Mouse (Mus musculus): ENCODE data around the gene Ireb2. TPM values are rescaled to one million over a fixed set of nuclear protein-coding genes. Genes with fewer than 3 reads are reported as not detected.
"Not testable (repeated sequence)": the region's sequence is repeated elsewhere in the genome, so short reads cannot be mapped to it uniquely, and the experiment has no call there.

Ireb2 gene
- polyA plus RNA-seq, 1 experiment from 2014 or later, result 31.8 TPM

DNA sequence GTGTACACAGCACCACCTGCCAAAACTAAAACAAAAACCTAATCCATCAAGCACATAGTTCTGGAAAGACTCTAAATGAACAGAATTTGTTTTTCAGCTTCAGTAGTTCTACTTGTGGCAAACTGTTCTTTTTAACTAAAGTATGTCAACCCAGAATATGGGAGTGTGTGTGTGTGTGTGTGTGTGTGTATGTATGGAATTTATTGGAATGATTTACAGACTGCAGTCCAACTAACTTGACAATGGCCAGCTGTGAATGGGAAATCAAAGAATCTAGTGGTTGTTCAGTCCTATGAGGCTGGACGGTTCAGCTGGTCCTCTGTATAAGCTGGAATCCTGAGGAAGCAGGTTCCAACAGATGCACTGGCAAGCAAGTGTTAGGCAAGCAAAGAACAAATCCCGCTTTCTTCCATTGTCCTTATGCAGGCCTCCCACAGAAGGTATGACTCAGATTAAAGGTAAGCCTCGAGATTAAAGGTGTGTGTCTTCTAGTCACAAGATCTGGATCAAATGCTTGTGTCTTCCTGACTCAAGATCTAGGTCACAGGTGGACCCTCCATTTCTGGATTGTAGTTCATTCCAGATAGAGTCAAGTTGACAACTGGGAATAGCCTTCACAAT lies 18.9 kb upstream of the Ireb2 start:
- no peak overlapping the region for H3K27ac ChIP-seq (replicated peaks)
- WGBS, result 77% methylated on average over 3 of the region's 3 CpGs
- H3K36me3 ChIP-seq, result no peaks in the 10 kb centered on the region
- no peak overlapping the region for H3K4me3 ChIP-seq (replicated peaks)
- no peaks in the 10 kb centered on the region for H3K4me1 ChIP-seq
- H3K27me3 ChIP-seq (replicated peaks), result no peaks in the 10 kb centered on the region
- H3K9me3 ChIP-seq (replicated peaks), result no peaks in the 10 kb centered on the region
- no peak for ATAC-seq (ENCODE audit: low FRiP score)
- no peak overlapping the region for H3K4me2 ChIP-seq
- no peak overlapping the region for H3K9ac ChIP-seq (replicated peaks)

DNA sequence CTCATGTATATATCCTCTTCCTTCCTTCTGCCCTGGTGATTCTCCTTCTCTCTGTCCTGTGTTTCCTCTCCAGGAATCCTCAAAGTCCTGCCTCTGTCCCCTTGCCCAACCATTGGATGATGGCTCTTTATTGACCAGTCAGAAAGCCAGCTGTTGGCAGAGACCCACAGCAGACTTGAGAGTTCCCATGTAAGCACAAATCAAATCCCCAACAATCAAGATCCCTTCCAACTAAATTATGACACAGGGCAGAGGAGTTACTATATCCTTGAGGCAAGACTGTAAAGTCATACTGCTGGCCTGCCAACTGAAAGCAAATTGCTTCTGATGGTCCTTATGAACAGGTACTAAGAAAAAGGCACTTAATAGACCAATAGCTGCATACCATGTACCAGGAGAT lies 15.4 kb upstream of the Ireb2 start:
- no peaks in the 10 kb centered on the region for H3K9me3 ChIP-seq (replicated peaks)
- ATAC-seq (ENCODE audit: low FRiP score), result no peak

DNA sequence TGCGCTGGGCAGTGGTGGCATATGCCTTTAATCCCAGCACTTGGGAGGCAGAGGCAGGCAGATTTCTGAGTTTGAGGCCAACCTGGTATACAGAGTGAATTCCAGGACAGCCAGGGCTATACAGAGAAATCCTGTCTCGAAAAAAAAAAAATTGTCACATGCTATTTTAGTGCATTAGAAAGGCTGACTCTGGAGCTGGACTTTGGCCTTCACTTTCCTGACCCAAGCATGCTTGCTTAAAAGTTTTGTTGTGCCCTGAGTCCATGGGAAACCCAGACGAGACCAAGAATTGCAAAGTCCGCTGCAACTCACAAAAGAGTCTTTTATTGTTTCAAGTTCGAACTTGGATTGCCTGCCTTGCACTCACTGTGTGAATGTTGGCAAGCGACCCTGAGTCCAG lies 10.6 kb upstream of the Ireb2 start:
- H3K4me2 ChIP-seq; ATAC-seq (ENCODE audit: low FRiP score); H3K9me3 ChIP-seq (replicated peaks); H3K36me3 ChIP-seq; H3K27ac ChIP-seq (replicated peaks); H3K4me3 ChIP-seq (replicated peaks); H3K27me3 ChIP-seq (replicated peaks); H3K9ac ChIP-seq (replicated peaks); H3K4me1 ChIP-seq: not testable (repeated sequence)
- 45% methylated on average over 6 of the region's 6 CpGs for WGBS

More for the DNA sequence above, 15.4 kb upstream of the Ireb2 start:
- H3K4me2 ChIP-seq, result no peak overlapping the region
- H3K27me3 ChIP-seq (replicated peaks), result no peaks in the 10 kb centered on the region
- no peak overlapping the region for H3K27ac ChIP-seq (replicated peaks)
- H3K9ac ChIP-seq (replicated peaks), result no peak overlapping the region
- no peaks in the 10 kb centered on the region for H3K4me1 ChIP-seq
- H3K36me3 ChIP-seq, result no peaks in the 10 kb centered on the region
- H3K4me3 ChIP-seq (replicated peaks), result no peak overlapping the region

DNA sequence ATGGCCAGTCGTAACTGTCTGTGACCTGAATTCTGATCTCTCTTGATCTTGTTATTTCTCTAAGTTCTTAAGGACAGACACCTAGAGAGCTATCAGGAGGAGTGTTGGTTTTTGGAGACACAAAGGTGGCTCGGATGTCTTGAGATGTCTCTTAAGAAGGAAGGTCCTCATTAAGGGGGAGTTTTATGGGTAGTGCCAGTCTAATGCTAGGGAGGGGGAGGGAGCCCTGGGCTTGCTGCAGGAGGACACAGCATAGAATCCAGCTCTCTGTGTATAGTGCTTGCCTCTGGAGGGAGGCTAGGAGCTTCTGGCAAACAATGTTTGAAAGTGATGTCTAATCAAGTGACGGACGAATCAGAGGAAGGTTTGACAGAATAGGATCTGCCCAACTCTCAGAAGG lies 10.0 kb upstream of the Ireb2 start:
- ATAC-seq (ENCODE audit: low FRiP score), result no peak
- Histone ChIP-seq H3K27ac (replicated peaks) (no peak overlapping the region; the same call in 1 of the 2 replicates), H3K9me3 (replicated peaks) (no peaks in the 10 kb centered on the region), H3K4me2 (no peak overlapping the region), H3K4me3 (replicated peaks) (no peak overlapping the region), H3K36me3 (no peaks in the 10 kb centered on the region), H3K9ac (replicated peaks) (no peak overlapping the region), H3K4me1 (no peaks in the 10 kb centered on the region), H3K27me3 (replicated peaks) (no peaks in the 10 kb centered on the region)
- WGBS, result 23% methylated on average over 4 of the region's 4 CpGs

DNA sequence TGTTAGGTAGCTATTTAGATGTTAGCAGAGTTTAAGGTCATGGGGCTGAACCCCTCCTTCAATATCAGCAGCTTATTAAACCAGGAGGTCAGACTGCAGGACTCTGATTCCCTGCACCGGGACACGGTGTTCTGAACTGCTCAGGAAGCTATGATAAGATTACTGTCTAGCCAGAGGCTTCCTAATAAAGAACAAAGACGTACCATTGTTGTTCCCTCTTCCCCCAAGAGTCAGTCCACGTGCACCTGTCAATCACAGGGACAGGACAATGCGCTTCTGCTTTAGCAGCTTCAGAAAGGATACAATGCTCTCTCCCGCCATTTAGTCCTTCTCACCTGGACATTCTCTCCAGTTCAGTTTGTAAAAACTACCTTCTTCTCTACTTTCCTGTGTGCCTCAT lies 8.0 kb upstream of the Ireb2 start:
- no peaks in the 10 kb centered on the region for H3K27me3 ChIP-seq (replicated peaks)
- H3K9ac ChIP-seq (replicated peaks), result no peak overlapping the region
- no peak for ATAC-seq (ENCODE audit: low FRiP score)
- H3K27ac ChIP-seq (replicated peaks), result no peak overlapping the region
- H3K36me3 ChIP-seq, result no peaks in the 10 kb centered on the region
- no peaks in the 10 kb centered on the region for H3K4me1 ChIP-seq
- WGBS, result 41% methylated on average over 6 of the region's 6 CpGs
- no peak overlapping the region for H3K4me2 ChIP-seq
- H3K4me3 ChIP-seq (replicated peaks), result no peak overlapping the region
- H3K9me3 ChIP-seq (replicated peaks), result no peaks in the 10 kb centered on the region

DNA sequence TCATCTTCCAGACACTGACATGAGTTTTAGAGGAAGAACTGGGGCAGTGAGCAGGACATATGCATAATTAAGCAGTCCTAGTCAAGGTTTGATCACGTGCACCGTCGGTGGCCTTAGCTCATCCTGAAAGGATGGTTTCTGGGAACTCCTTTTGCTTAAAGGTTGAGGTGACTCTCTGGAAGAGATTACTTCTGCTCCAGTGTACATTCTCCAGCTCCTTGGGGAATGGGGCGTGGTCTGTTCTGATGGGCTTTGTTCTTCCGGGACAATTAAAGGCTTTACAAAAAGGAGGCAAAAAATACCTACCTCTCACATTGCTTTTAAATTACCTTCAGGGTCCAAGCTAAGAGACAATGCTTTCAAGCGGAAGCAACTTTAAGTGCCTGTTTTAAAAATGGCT lies 7.5 kb upstream of the Ireb2 start:
- no peaks in the 10 kb centered on the region for H3K27me3 ChIP-seq (replicated peaks)
- no peaks in the 10 kb centered on the region for H3K4me1 ChIP-seq
- no peak for ATAC-seq (ENCODE audit: low FRiP score)
- no peaks in the 10 kb centered on the region for H3K36me3 ChIP-seq
- H3K9me3 ChIP-seq (replicated peaks), result no peaks in the 10 kb centered on the region
- H3K9ac ChIP-seq (replicated peaks), result no peak overlapping the region
- 61% methylated on average over 6 of the region's 6 CpGs for WGBS
- H3K4me2 ChIP-seq, result no peak overlapping the region
- no peak overlapping the region for H3K4me3 ChIP-seq (replicated peaks)
- no peak overlapping the region for H3K27ac ChIP-seq (replicated peaks)

DNA sequence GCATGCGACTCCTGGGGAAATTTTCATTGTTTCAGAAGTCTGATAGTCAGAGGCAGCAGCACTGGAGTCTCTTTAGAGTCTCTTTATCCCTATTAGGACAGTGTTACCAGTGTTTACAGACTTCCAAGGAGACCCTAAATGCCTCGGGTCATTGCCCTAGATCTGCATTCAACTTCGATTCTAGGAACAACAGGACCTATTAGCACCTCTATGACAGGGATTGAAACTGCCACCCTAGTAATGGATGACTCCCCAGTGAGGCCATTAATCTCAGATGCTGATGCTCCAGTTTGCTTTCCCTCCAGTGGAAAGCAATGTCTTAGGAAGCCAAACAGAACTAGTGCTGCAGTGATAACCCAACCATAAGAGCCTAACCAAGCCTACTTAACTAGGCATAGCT lies 6.1 kb upstream of the Ireb2 start:
- 6% methylated on average over 3 of the region's 3 CpGs for WGBS
- Histone ChIP-seq H3K36me3 (no peaks in the 10 kb centered on the region), H3K27me3 (replicated peaks) (no peaks in the 10 kb centered on the region), H3K9ac (replicated peaks) (no peak overlapping the region), H3K4me3 (replicated peaks) (no peak overlapping the region), H3K27ac (replicated peaks) (no peak overlapping the region), H3K9me3 (replicated peaks) (no peaks in the 10 kb centered on the region), H3K4me2 (no peak overlapping the region), H3K4me1 (no peaks in the 10 kb centered on the region)
- no peak for ATAC-seq (ENCODE audit: low FRiP score)

DNA sequence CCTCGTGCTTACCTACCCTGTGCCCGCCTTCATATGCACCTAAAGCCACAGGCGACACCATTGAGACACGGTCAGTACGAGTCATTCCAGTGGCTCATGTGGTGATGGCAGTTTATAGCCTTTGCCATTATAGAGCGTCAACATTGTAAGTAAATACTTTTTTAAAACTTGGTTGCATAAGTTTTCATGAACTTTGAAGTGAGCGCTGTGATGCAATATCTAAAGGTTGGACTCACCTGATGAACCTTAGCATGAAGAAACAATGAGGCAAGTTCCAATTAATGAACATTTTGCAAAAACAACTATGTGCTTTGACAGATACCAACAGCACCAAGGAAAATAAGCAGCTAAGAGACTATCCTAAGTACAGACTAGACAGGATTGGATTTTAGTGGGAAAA lies 3.1 kb upstream of the Ireb2 start:
- ATAC-seq (ENCODE audit: low FRiP score), result no peak
- 81% methylated on average over 7 of the region's 7 CpGs for WGBS
- Histone ChIP-seq H3K36me3 (peaks cover under 1% of the 10 kb centered on the region; the same call in 1 of the 2 replicates), H3K4me3 (replicated peaks) (no peak overlapping the region), H3K9me3 (replicated peaks) (no peaks in the 10 kb centered on the region), H3K4me1 (peaks cover 17% of the 10 kb centered on the region), H3K4me2 (no peak overlapping the region), H3K27me3 (replicated peaks) (no peaks in the 10 kb centered on the region), H3K27ac (replicated peaks) (no peak overlapping the region), H3K9ac (replicated peaks) (no peak overlapping the region)

DNA sequence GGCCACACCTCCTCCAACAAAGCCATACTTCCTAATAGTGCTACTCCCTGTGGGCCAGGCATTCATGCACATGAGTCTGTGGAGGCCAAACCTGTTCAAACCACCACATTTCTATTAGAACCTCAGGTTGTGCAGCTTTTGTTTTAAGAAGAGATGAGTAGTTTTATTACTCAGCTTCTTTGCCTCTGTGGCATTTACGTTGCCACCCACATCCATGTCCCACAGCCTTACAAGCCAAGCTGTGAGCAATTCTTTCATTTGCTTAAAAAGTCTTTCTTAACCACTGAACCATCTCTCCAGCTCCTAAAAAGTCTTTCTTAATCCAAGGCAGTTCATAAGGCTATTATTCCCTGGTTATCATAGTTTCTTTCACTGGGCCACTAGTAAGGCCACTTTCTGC lies 15.2 kb downstream of the Ireb2 start:
- ATAC-seq (ENCODE audit: low FRiP score), result no peak
- Histone ChIP-seq H3K9me3 (replicated peaks) (no peaks in the 10 kb centered on the region), H3K36me3 (peaks cover 26% of the 10 kb centered on the region), H3K4me1 (peaks cover 8% of the 10 kb centered on the region; the same call in 1 of the 2 replicates), H3K4me2 (no peak overlapping the region), H3K9ac (replicated peaks) (no peak overlapping the region), H3K27ac (replicated peaks) (no peak overlapping the region), H3K4me3 (replicated peaks) (no peak overlapping the region), H3K27me3 (replicated peaks) (no peaks in the 10 kb centered on the region)
- 87% methylated on average over 1 of the region's 1 CpGs for WGBS

DNA sequence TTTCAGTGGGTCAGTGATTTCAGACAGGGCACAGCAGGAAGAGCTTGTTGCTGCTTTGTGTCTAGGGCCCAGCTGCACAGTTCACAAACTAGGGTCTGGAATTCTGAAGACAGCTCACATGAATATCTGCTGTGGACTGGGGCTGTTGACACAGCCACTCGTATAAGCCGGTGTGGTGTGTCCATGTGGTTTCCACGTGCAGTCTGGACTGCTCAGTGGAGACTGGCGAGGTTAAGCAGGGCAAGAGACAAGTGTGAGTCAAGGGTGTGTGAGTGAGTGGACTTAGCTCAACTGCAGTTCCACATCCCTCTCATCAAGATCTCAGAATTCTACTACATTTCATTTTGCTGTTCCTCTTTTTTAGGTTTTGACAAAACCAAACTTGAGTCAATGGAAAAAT lies 28.5 kb downstream of the Ireb2 start:
- H3K9ac ChIP-seq (replicated peaks), result no peak overlapping the region
- no peaks in the 10 kb centered on the region for H3K4me1 ChIP-seq
- no peak for ATAC-seq (ENCODE audit: low FRiP score)
- H3K9me3 ChIP-seq (replicated peaks), result no peaks in the 10 kb centered on the region
- no peak overlapping the region for H3K4me2 ChIP-seq
- H3K27me3 ChIP-seq (replicated peaks), result no peaks in the 10 kb centered on the region
- no peak overlapping the region for H3K27ac ChIP-seq (replicated peaks)
- no peak overlapping the region for H3K4me3 ChIP-seq (replicated peaks)
- 67% methylated on average over 4 of the region's 4 CpGs for WGBS
- peaks cover 59% of the 10 kb centered on the region for H3K36me3 ChIP-seq

DNA sequence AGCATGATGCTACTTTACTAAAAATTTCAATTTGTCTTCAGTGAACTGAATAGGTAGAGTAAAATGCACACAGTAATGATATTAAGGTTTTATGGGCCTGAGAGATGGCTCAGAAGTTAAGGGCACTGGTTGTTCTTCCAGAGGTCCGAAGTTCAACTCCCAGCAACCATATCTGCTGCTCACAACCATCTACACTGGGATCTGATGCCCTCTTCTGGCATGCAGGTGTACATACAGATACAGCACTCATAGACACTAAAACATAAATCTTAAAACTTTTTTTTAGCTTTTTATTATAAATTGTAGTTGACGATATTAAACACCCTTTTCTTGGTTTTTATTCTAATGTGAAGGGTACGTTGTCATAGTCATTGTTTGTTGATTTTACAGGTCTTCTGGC lies 33.5 kb downstream of the Ireb2 start:
- no peaks in the 10 kb centered on the region for H3K4me1 ChIP-seq
- no peak overlapping the region for H3K27ac ChIP-seq (replicated peaks)
- H3K9me3 ChIP-seq (replicated peaks), result no peaks in the 10 kb centered on the region
- H3K36me3 ChIP-seq, result peaks cover 56% of the 10 kb centered on the region
- H3K4me2 ChIP-seq, result no peak overlapping the region
- no peak overlapping the region for H3K4me3 ChIP-seq (replicated peaks)
- ATAC-seq (ENCODE audit: low FRiP score), result no peak
- no peak overlapping the region for H3K9ac ChIP-seq (replicated peaks)
- 94% methylated on average over 3 of the region's 3 CpGs for WGBS
- no peaks in the 10 kb centered on the region for H3K27me3 ChIP-seq (replicated peaks)

DNA sequence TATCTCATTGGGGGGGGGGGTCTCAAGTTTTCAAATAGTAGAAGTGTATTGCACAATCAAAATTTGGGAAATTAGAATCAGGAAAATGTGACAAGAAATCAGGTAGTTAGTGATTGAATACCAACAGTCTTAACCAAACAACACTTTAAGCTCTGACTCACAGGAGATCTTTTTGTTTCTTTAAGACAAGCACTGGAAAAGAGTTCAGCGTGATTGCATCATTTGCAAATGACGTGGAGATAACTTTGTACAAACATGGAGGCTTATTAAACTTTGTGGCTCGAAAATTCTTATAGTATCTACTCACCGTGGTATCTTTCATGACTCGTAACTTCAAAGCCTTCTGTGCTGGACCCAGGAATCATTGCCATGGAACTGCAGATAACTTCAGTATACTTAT lies 45.9 kb downstream of the Ireb2 start:
- Histone ChIP-seq H3K36me3 (peaks cover 36% of the 10 kb centered on the region), H3K4me1 (no peaks in the 10 kb centered on the region), H3K27me3 (replicated peaks) (no peaks in the 10 kb centered on the region), H3K9ac (replicated peaks) (no peak overlapping the region), H3K4me2 (no peak overlapping the region), H3K4me3 (replicated peaks) (no peak overlapping the region), H3K27ac (replicated peaks) (no peak overlapping the region), H3K9me3 (replicated peaks) (no peaks in the 10 kb centered on the region)
- no peak for ATAC-seq (ENCODE audit: low FRiP score)
- WGBS, result 96% methylated on average over 5 of the region's 5 CpGs

DNA sequence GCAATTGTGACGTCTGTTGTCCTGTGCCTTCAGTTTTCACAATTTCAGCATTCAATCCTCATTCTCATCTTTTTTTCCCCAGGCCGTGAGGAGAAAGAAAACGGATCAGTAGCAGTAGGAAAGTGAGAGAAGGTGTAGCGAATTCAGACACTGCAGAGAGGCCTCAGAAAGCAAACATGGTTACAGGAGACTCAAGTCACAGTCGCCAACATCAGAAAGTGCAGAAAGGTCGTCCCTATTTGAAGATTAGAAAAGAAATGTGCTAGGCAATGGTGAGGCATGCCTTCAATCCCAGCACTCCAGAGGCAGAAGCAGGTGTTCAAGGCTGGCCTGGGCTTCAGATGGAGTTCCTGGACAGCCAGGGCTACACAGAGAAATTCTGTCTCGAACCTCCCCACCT lies 52.0 kb downstream of the Ireb2 start:
- no peak overlapping the region for H3K4me2 ChIP-seq
- no peak for ATAC-seq (ENCODE audit: low FRiP score)

More for the DNA sequence above, 52.0 kb downstream of the Ireb2 start:
- Histone ChIP-seq H3K27me3 (replicated peaks) (no peaks in the 10 kb centered on the region), H3K4me1 (peaks cover 9% of the 10 kb centered on the region), H3K4me3 (replicated peaks) (no peak overlapping the region), H3K9ac (replicated peaks) (no peak overlapping the region), H3K36me3 (peaks cover 6% of the 10 kb centered on the region; the same call in 1 of the 2 replicates), H3K9me3 (replicated peaks) (no peaks in the 10 kb centered on the region), H3K27ac (replicated peaks) (no peak overlapping the region)
- 70% methylated on average over 7 of the region's 7 CpGs for WGBS

All from neural tube, embryonic 15.5 days (tissue).